Mouse (Mus musculus) v-Abl transformed pro-B cells (cell line): ENCODE measurements around the gene Iqch.

Source experiments
- in situ Hi-C, 2 experiments: fragments of 400-800 bp; cut with MboI; formaldehyde crosslinking; loops; one replicate each; pipeline ENCODE4 v1.15.1; 2025; ENCODE audit not compliant: unreplicated experiment in 2 of 2

Iqch gene

GRCm38 (mm10) chr9:63395612-63396011 lies 206.7 kb downstream of the Iqch start:
- in situ Hi-C loops: loop anchor here in 1 of 2 experiments (25.0 kb wide), 1 partner anchor 583 kb away; the partner anchor contains the start of gene Fem1b

- in situ Hi-C loops: loop anchor here in 1 of 2 experiments (25.0 kb wide), 1 partner anchor 579 kb away; the partner anchor contains the start of gene Fem1b
Observed at GRCm38 (mm10) chr9:63391307-63391706, 211.0 kb downstream of the Iqch start.

- in situ Hi-C loops: loop anchor here in 1 of 2 experiments (25.0 kb wide), 1 partner anchor 570 kb away; the partner anchor contains the start of gene Fem1b
Observed at GRCm38 (mm10) chr9:63382761-63383160, 219.5 kb downstream of the Iqch start.

GRCm38 (mm10) chr9:63380326-63380725 lies 222.0 kb downstream of the Iqch start:
- in situ Hi-C loops: loop anchor here in 1 of 2 experiments (25.0 kb wide), 1 partner anchor 568 kb away; the partner anchor contains the start of gene Fem1b

GRCm38 (mm10) chr9:63378174-63378573 lies 224.1 kb downstream of the Iqch start:
- in situ Hi-C loops: loop anchor here (5.0 to 25.0 kb wide), 3 partner anchors 246 to 566 kb away; partner anchors contain the start of gene Fem1b (in 2 of the 2)

GRCm38 (mm10) chr9:63377270-63378142 lies 224.8 kb downstream of the Iqch start, which contains the start of gene Map2k5:
Gene Map2k5, minus strand, starts transcription at chr9:63377902.
- in situ Hi-C loops: loop anchor here (5.0 to 25.0 kb wide), 3 partner anchors 245 to 565 kb away; partner anchors contain the start of gene Fem1b (in 2 of the 2)

GRCm38 (mm10) chr9:63373315-63373714 lies 229.0 kb downstream of the Iqch start:
- in situ Hi-C loops: loop anchor here in 1 of 2 experiments (10.0 kb wide), 1 partner anchor 559 kb away; the partner anchor contains the start of gene Fem1b

GRCm38 (mm10) chr9:63372541-63372940 lies 229.8 kb downstream of the Iqch start:
- in situ Hi-C loops: loop anchor here in 1 of 2 experiments (10.0 kb wide), 1 partner anchor 558 kb away; the partner anchor contains the start of gene Fem1b
